Mouse (Mus musculus): Measurements from ENCODE around the gene Dirc2. TPM values are rescaled to one million over a fixed set of nuclear protein-coding genes. Genes with fewer than 3 reads are reported as not detected.

Gene Dirc2
- total RNA-seq, 4 experiments from 2014 or later = 60.9 to 68.2 (median 64.7) TPM

GRCm38 (mm10) chr16:35740943-35741342 is 28.2 kb downstream of the Dirc2 start:
- DNase-seq (ENCODE audit: low spot score in 2 of 2) = no peak

- no peak for DNase-seq (ENCODE audit: low spot score in 2 of 2)
Measured at GRCm38 (mm10) chr16:35740357-35740756, 28.8 kb downstream of the Dirc2 start.

DNA sequence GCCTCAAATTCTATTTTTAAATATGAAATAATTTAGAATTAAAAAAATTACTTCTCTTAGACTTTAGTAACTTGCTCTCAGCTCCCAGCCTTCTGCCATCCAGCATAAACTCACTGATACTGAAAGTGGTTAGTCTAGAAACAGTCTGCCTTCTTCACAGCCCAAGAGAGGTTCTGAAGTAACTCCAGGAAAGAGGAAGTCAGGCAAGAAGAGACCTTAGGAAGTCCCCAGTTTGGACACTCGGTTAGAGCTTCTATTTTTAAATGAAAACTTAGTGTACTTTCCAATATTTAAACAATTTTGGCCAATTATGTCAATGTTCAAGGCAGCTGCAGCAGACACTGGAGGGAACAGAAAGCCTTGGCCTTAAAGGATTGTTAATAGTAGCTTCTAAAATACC is 29.6 kb downstream of the Dirc2 start:
- no peak for DNase-seq (ENCODE audit: low spot score in 2 of 2)

- DNase-seq (ENCODE audit: low spot score in 2 of 2) = no peak
Measured at GRCm38 (mm10) chr16:35738096-35738767, 30.9 kb downstream of the Dirc2 start.

- DNase-seq (ENCODE audit: low spot score in 2 of 2) = peak in 1 of 2 experiments; percentile 53
Measured at GRCm38 (mm10) chr16:35734038-35734437, 35.1 kb downstream of the Dirc2 start.

GRCm38 (mm10) chr16:35732096-35732495 is 37.1 kb downstream of the Dirc2 start:
- no peak for DNase-seq (ENCODE audit: low spot score in 2 of 2)

GRCm38 (mm10) chr16:35729151-35729738 is 39.9 kb downstream of the Dirc2 start:
- no peak for DNase-seq (ENCODE audit: low spot score in 2 of 2)

- no peak for DNase-seq (ENCODE audit: low spot score in 2 of 2)
Measured at GRCm38 (mm10) chr16:35726601-35727000, 42.6 kb downstream of the Dirc2 start.

DNA sequence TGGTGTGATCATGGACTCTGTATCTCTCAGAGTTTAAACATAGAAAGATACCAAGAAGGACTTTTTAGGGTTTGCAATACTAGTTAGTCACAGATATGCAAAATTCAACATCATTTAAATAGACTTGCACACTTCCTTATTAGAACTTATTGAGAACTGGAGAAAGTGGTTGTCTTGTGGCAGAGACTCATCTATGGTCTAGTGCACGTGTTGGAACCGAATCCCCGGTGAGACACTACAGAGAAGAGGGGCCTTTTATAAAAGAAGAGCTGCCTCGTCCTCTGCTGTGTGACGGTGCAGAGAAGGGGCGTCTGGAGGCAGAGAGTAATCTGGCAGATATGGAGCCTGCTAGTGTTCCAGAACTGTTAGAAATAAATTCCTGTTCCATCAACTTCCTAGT is 44.6 kb downstream of the Dirc2 start:
- DNase-seq (ENCODE audit: low spot score in 2 of 2) = no peak

DNA sequence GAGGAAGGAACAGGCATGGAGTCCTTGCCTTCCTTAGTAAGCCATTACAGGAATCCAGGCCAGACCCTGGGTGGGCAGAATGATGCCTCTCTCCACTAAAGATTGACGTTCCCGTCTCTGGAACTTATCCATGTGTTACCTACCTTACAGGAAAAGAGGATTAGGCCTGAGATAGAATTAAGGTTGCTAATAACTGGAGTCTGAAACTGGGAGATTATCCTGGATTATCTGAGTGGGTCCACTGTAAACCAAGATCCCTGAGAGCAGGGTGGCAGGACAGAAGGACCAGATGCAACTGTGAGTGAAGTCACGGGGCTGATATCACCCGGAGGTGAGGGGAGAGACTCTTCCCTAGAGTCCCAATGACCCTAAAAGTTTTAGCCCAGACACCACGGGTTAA is 51.4 kb downstream of the Dirc2 start:
- DNase-seq (ENCODE audit: low spot score in 2 of 2) = no peak

- no peak for DNase-seq (ENCODE audit: low spot score in 2 of 2)
Measured at GRCm38 (mm10) chr16:35716257-35716656, 52.9 kb downstream of the Dirc2 start.

DNA sequence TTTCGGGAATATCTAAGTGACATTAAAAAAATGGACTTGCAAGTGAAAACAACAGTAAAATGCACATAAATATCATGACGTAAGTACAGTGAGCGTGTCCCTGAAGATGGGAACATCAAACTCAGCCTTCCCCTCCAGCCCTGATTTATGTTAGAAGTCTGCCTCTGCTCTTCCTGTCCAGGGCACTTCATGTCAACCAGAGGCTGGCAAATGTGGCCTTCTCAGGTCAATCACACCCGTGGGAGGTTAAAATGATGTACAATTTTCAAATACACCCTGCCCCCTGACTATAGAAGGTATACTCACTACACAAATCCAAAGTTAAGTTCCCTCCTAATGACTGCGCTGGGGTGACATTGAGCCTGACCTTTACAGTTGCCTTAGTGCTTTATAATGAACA is 53.4 kb downstream of the Dirc2 start:
- no peak for DNase-seq (ENCODE audit: low spot score in 2 of 2)

DNA sequence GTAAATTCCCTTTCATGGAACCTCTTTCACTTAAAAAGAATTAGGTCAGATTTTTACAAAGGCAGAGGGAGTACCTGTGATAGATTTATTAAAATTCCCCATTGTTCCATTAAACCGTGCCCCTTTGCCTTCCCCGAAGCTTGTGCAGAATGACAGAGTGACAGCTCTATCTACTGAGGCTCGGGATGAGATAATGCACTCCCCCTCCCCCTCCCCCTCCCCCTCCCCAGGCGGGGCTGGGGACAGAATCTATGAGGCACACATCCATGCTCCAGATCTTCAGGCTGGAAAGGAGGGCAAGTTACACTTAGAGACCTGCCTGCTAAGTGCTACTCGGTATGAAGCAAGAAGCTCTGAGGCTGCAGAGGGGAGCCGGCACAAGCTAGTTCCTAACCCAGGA is 53.8 kb downstream of the Dirc2 start:
- no peak for DNase-seq (ENCODE audit: low spot score in 2 of 2)

- no peak for DNase-seq (ENCODE audit: low spot score in 2 of 2)
Measured at GRCm38 (mm10) chr16:35714689-35715088, 54.5 kb downstream of the Dirc2 start.

- no peak for DNase-seq (ENCODE audit: low spot score in 2 of 2)
Measured at GRCm38 (mm10) chr16:35713606-35714005, 55.5 kb downstream of the Dirc2 start.

DNA sequence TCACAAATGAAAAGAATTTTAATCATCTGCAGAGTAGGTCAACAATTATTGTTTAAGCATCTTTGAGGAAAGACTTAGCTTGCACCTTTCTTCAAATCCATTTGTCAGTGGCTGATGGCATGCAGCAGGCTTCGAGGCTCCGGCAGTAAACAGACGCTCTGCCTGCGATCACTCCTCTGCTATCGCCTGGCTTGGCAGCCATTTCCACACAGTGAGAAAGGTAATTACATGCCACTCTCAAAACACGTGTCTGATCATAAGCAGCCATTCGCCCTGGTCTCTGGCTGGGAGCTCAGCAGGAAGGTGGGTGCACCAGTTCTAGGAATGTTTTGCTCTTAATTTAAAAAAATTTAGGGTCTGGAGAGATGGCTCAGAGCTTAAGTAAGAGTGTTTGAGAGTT is 58.2 kb downstream of the Dirc2 start:
- DNase-seq (ENCODE audit: low spot score in 2 of 2) = peak in 1 of 2 experiments; percentile 17

DNA sequence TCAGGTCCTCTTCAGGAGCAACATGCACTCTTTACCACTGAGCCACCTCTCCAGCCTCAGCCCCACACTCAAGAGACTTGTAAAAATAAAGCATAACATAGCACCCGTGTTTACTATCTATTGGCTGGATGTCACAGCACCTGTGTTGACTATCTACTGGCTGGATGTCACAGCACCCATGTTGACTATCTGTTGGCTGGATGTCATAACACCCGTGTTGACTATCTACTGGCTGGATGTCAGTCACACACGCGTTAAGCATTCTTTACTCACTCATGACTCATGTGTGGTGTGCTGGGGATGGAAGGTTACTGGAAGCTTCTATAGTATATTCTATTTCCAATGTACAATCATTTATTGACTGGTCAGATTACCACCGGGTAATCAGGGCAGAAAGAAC is 62.2 kb downstream of the Dirc2 start:
- DNase-seq (ENCODE audit: low spot score in 2 of 2) = no peak

GRCm38 (mm10) chr16:35704796-35705195 is 64.4 kb downstream of the Dirc2 start:
- no peak for DNase-seq (ENCODE audit: low spot score in 2 of 2)

DNA sequence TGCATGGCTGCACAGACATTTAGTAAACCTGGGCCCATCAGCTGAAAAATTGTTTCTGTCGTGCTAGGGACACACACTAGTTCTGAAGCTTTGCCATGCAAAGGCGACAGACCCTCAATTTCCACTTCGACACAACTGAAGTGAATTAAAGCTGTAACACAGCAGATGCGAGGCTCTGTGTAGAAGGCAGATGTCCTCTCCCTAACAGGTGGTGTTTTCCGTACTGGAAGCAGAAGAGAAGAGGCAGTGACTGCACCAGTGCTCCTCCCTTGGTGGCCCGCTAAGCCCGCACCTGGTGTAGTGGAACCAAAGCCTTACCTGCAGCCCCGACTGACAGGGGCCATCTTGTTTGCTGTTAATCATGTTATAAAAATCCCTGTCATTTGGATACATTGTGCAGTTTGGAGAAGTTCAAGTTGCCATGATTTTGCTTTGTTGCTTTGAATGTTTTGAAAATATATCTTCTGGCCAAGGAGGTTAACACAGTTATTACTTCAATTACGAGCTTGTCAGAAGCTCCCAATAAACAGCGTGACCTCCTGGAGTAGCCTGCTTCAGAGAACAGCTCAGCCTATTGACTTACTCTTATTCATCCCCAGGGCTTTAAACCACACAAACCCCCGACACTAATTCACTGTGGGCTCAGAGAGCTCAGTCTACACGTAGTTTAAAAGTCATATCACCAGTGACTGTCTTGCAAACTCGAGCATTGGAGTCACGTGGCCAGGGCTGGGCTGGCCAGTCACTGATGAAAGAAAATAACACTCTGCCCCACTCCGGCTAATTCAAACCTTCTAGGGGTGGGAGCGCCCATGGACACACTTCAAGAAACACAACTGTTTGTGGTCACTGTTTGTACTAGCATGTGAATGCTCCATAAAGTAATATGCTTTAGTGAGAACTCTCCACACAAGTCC is 65.1 kb downstream of the Dirc2 start:
- peak in 1 of 2 experiments; percentile 32 for DNase-seq (ENCODE audit: low spot score in 2 of 2)

DNA sequence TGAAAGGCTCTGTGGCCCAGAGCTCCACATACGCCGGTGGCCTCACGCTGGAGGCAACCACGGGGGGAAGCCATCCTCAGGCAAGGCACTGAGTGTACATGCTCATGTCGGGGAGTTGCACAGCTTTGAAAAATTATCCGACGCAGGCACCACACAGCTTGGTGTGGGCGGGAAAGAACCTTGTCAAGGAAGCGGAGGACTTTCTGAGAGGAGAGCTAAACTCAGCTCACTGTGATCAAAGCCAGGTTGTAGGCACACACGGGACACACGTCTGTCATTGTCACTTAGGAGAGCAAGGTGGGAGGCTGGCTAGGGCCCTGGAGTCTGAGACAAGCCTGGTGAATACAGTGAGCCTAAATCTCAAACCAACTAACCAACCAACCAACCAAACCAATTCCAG is 67.3 kb downstream of the Dirc2 start:
- peak; percentile 21 to 40 for DNase-seq (ENCODE audit: low spot score in 2 of 2)

GRCm38 (mm10) chr16:35696103-35696502 is 73.1 kb downstream of the Dirc2 start:
- DNase-seq (ENCODE audit: low spot score in 2 of 2) = no peak

GRCm38 (mm10) chr16:35694250-35694846 is 74.8 kb downstream of the Dirc2 start:
- no peak for DNase-seq (ENCODE audit: low spot score in 2 of 2)
